Mouse (Mus musculus) stomach, embryonic 15.5 days (tissue): ENCODE measurements around the gene Antxrl. TPM values are rescaled to one million over a fixed set of nuclear protein-coding genes. Genes with fewer than 3 reads are reported as not detected.

ENCODE experiments used
- ATAC-seq: fragments of 200-750 bp; cut with Nextera tagmentation; 2 replicates; pipeline ENCODE4 v1.8.0; 2017; ENCODE audit warnings: low read depth, moderate number of reproducible peaks, moderate TSS enrichment; ENCODE audit not compliant: insufficient read depth, low FRiP score
- H3K27ac ChIP-seq: fragments of 300-500 bp; sonication (generic); 2 replicates; pipeline ENCODE4 v1.5.1; 2015; ENCODE audit warnings: mild to moderate bottlenecking, inconsistent platforms
- H3K27me3 ChIP-seq: fragments of 300-500 bp; sonication (generic); replicated peaks from 2 replicates; pipeline ENCODE4 v1.6.1; 2015; ENCODE audit warnings: inconsistent platforms
- H3K36me3 ChIP-seq: fragments of 300-500 bp; sonication (generic); 2 replicates; pipeline ENCODE4 v1.6.1; 2015; ENCODE audit warnings: inconsistent platforms
- H3K4me1 ChIP-seq: fragments of 300-500 bp; sonication (generic); 2 replicates; pipeline ENCODE4 v1.6.1; 2015; ENCODE audit warnings: inconsistent platforms
- H3K4me2 ChIP-seq: fragments of 300-500 bp; sonication (generic); 2 replicates; pipeline ENCODE4 v1.6.1; 2015; ENCODE audit warnings: mild to moderate bottlenecking, inconsistent platforms
- H3K4me3 ChIP-seq: fragments of 300-500 bp; sonication (generic); replicated peaks from 2 replicates; pipeline ENCODE4 v1.5.1; 2015; ENCODE audit warnings: inconsistent platforms
- H3K9ac ChIP-seq: fragments of 300-500 bp; sonication (generic); 2 replicates; pipeline ENCODE4 v1.6.1; 2015; ENCODE audit warnings: inconsistent platforms
- H3K9me3 ChIP-seq: fragments of 300-500 bp; sonication (generic); 2 replicates; pipeline ENCODE4 v1.6.1; 2016; ENCODE audit warnings: inconsistent platforms
- WGBS: fragments of 180-500 bp; shearing (Covaris S2); methylation state at CpG from one replicate; pipeline ENCODE4 v1.1.7; 2015; 5-methylcytosine and 5-hydroxymethylcytosine counted together
- polyA plus RNA-seq: library from polyadenylated mRNA; unstranded; fragments of >200 nt; fragmentation: Nextera tagmentation; extraction: Ambion mirVana; gene quantifications from 2 replicates; pipeline ENCODE4 v1.2.1, GENCODE M21; 2015

Antxrl gene
- polyA plus RNA-seq, 1 experiment from 2014 or later, result not detected

DNA sequence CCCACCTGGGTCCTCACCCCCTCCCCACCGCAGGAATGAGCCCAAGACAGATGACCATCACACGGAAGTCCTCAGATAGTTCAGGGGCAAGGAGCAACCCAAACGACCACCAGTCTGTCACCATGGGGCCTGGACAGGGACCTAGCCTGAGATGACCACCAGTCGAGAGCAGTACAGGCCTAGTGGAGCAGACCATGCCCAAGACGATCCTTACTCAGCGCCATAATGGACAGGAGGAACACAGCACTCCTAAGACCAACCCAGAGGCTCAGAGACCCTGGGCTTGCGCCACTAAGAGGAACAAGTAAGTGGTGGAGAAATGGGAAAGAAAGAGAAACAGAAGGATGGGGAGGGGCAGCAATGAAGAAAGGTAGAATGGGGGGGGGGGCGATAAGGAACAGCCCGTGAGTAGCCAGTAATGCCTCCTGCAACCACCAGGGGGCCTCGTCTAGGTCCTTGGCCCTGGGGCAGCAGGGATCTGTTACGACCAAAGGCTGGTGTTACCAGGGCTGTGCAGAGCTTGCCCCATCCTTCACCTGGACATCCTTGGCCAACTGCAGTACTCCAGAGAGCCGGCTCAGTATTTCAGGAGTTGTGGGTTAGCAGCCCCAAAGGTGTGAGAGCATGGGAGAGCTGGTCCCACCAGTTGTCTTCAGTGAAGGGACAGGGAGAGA is 54.0 kb downstream of the Antxrl start:
- no peak for ATAC-seq
- Histone ChIP-seq H3K4me3 (no peak overlapping the region), H3K9ac (no peak overlapping the region), H3K4me2 (no peak overlapping the region), H3K27ac (no peak overlapping the region), H3K27me3 (no peaks in the 10 kb centered on the region), H3K4me1 (no peaks in the 10 kb centered on the region), H3K9me3 (no peaks in the 10 kb centered on the region), H3K36me3 (no peaks in the 10 kb centered on the region)
- 56% methylated on average over 12 of the region's 12 CpGs for WGBS

DNA sequence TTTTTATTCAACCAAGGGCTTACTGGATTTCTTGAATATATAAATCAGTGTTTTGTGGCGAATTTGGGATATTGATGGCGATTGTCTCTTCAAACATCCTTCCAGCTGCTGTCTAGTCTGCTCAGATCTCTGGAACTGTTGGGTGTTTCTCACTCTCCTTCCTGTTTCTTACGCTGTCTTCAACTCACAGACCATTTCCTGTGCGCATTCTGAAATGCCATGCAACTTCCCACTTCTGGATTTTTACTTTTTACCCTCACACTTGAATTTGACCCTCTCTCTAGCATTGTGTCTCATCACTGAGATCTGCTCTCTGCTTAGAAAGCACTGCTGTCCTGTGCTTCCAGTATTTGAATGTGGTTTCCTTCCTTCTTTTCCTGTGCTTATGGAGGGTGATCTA is 55.1 kb downstream of the Antxrl start:
- Histone ChIP-seq H3K9me3 (no peaks in the 10 kb centered on the region), H3K4me2 (no peak overlapping the region), H3K9ac (no peak overlapping the region), H3K27ac (no peak overlapping the region), H3K36me3 (no peaks in the 10 kb centered on the region), H3K27me3 (no peaks in the 10 kb centered on the region), H3K4me1 (no peaks in the 10 kb centered on the region), H3K4me3 (no peak overlapping the region)
- no peak for ATAC-seq
- 60% methylated on average over 4 of the region's 4 CpGs for WGBS

- H3K9ac ChIP-seq, result no peak overlapping the region
- ATAC-seq, result no peak
- H3K4me3 ChIP-seq, result no peak overlapping the region
- no peaks in the 10 kb centered on the region for H3K36me3 ChIP-seq
- no peak overlapping the region for H3K27ac ChIP-seq
- H3K4me1 ChIP-seq, result no peaks in the 10 kb centered on the region
- 78% methylated on average over 4 of the region's 4 CpGs for WGBS
- H3K27me3 ChIP-seq, result no peaks in the 10 kb centered on the region
- no peaks in the 10 kb centered on the region for H3K9me3 ChIP-seq
- no peak overlapping the region for H3K4me2 ChIP-seq
These were observed 61.8 kb downstream of the Antxrl start for GRCm38 (mm10) chr14:34114311-34114710.

- no peak for ATAC-seq
- Histone ChIP-seq H3K27ac (no peak overlapping the region), H3K36me3 (no peaks in the 10 kb centered on the region), H3K4me3 (no peak overlapping the region), H3K27me3 (no peaks in the 10 kb centered on the region; the same call in 1 of the 2 replicates), H3K9ac (no peak overlapping the region), H3K9me3 (no peaks in the 10 kb centered on the region), H3K4me2 (no peak overlapping the region), H3K4me1 (no peaks in the 10 kb centered on the region)
- 78% methylated on average over 7 of the region's 7 CpGs for WGBS
These were observed 66.7 kb downstream of the Antxrl start for GRCm38 (mm10) chr14:34119046-34119723.

- H3K4me2 ChIP-seq, result no peak overlapping the region
- 77% methylated on average over 12 of the region's 12 CpGs for WGBS
- no peak for ATAC-seq
These were observed 67.8 kb downstream of the Antxrl start for GRCm38 (mm10) chr14:34120016-34120910.

DNA sequence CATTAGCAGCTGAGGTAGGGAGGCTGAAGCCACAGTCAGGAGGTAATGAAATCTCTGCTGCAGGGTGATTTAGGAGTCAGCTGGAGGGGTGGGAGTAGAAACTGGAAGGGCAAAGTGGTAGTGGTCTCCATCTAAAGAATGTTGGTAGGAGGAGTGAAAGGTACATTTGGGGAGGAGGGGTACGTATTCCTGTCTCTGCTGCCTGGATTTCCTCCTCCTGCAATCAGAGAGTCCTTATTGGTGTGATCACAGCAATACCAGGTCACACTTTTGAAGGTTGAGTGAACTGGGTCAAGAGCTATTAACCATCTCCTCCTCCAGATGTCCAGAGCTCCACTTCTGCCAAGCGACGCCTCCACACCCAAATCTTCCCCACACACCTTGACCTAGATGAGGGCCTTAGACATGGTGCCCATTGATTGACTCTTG is 68.4 kb downstream of the Antxrl start:
- Histone ChIP-seq H3K4me2 (no peak overlapping the region), H3K4me3 (no peak overlapping the region), H3K9me3 (no peaks in the 10 kb centered on the region), H3K4me1 (no peaks in the 10 kb centered on the region), H3K9ac (no peak overlapping the region), H3K36me3 (no peaks in the 10 kb centered on the region), H3K27me3 (no peaks in the 10 kb centered on the region; the same call in 1 of the 2 replicates), H3K27ac (no peak overlapping the region)
- ATAC-seq, result no peak
- 84% methylated on average over 3 of the region's 3 CpGs for WGBS

More at GRCm38 (mm10) chr14:34120016-34120910, 67.8 kb downstream of the Antxrl start:
- no peak overlapping the region for H3K9ac ChIP-seq
- H3K27me3 ChIP-seq, result no peaks in the 10 kb centered on the region; the same call in 1 of the 2 replicates
- H3K4me1 ChIP-seq, result no peaks in the 10 kb centered on the region
- no peak overlapping the region for H3K27ac ChIP-seq
- H3K36me3 ChIP-seq, result no peaks in the 10 kb centered on the region
- no peak overlapping the region for H3K4me3 ChIP-seq
- no peaks in the 10 kb centered on the region for H3K9me3 ChIP-seq

DNA sequence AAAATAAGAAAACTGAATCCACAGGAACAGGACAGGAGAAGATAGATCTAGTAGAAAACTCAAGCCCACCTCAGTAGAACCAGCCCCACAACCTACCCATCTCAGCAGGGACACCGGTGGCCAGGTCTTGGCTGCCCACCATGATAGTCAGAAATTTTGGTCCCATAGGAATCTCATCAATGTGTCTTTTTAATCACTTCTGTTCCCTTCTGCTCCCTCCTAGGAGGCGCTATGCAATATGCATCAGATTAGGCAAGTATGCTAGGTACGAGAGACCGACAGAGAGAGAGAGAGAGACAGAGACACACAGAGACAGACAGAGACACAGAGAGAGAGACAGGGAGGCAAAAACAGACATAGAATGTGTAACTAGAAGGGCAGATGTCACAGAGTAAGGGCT is 69.2 kb downstream of the Antxrl start:
- no peaks in the 10 kb centered on the region for H3K4me1 ChIP-seq
- no peak for ATAC-seq
- no peak overlapping the region for H3K4me3 ChIP-seq
- H3K9ac ChIP-seq, result no peak overlapping the region
- WGBS, result 92% methylated on average over 4 of the region's 4 CpGs
- no peaks in the 10 kb centered on the region for H3K36me3 ChIP-seq
- H3K9me3 ChIP-seq, result no peaks in the 10 kb centered on the region
- H3K4me2 ChIP-seq, result no peak overlapping the region
- no peak overlapping the region for H3K27ac ChIP-seq
- no peaks in the 10 kb centered on the region; the same call in 1 of the 2 replicates for H3K27me3 ChIP-seq

Other genes with a start within 250 kb of the Antxrl start
- gene Gdf10, start 129.1 kb upstream of the Antxrl start, polyA plus RNA-seq, result 6.6 and 9.1 TPM in 2 replicates
- 0.41 and 0.87 TPM in 2 replicates for gene Gdf2, start 111.7 kb upstream of the Antxrl start, polyA plus RNA-seq
- gene Rbp3, start 98.7 kb upstream of the Antxrl start, polyA plus RNA-seq, result 0.03 TPM in 1 of 2 replicates, not detected in the other
- gene Zfp488, start 73.9 kb upstream of the Antxrl start, polyA plus RNA-seq, result 0.12 and 0.15 TPM in 2 replicates
- gene Gm30083, start 37.5 kb upstream of the Antxrl start, polyA plus RNA-seq, result not detected in 2 replicates
- not detected in 2 replicates for gene Gm5460, start 35.9 kb upstream of the Antxrl start, polyA plus RNA-seq
- 27.8 and 40.7 TPM in 2 replicates for gene Anxa8, start 33.3 kb downstream of the Antxrl start, polyA plus RNA-seq
- not detected in 2 replicates for gene A630023A22Rik, start 50.0 kb downstream of the Antxrl start, polyA plus RNA-seq
- gene Npy4r, start 99.8 kb downstream of the Antxrl start, polyA plus RNA-seq, result 0.13 and 0.34 TPM in 2 replicates
- gene Gprin2, start 148.9 kb downstream of the Antxrl start, polyA plus RNA-seq, result 0.40 and 0.60 TPM in 2 replicates
- 0.92 and 0.93 TPM in 2 replicates for gene Syt15, start 166.9 kb downstream of the Antxrl start, polyA plus RNA-seq